Mouse (Mus musculus) heart, embryonic 16.5 days (tissue): ENCODE measurements around the gene Celf1. TPM values are rescaled to one million over a fixed set of nuclear protein-coding genes. Genes with fewer than 3 reads are reported as not detected.

Experiments
- ATAC-seq: fragments of 200-750 bp; cut with Nextera tagmentation; replicated peaks from 2 replicates; pipeline ENCODE4 v1.8.0; 2017; ENCODE audit warnings: moderate number of reproducible peaks; ENCODE audit not compliant: insufficient read depth, low FRiP score; ENCODE audit errors: extremely low read depth
- H3K27ac ChIP-seq: fragments of 300-500 bp; sonication (generic); 2 replicates; pipeline ENCODE4 v1.5.1; 2014; ENCODE audit warnings: mild to moderate bottlenecking, low read length, control low read depth, moderate library complexity
- H3K27me3 ChIP-seq: fragments of 300-500 bp; sonication (generic); 2 replicates; pipeline ENCODE4 v1.6.1; 2014; ENCODE audit warnings: low read length, mixed read lengths; ENCODE audit not compliant: control insufficient read depth, insufficient read depth
- H3K36me3 ChIP-seq: fragments of 300-500 bp; sonication (generic); 2 replicates; pipeline ENCODE4 v1.6.1; 2014; ENCODE audit not compliant: control insufficient read depth, insufficient read depth
- H3K4me1 ChIP-seq: fragments of 300-500 bp; sonication (generic); 2 replicates; pipeline ENCODE4 v1.6.1; 2014; ENCODE audit warnings: low read length, mixed read lengths; ENCODE audit not compliant: control insufficient read depth, insufficient read depth
- H3K4me2 ChIP-seq: fragments of 300-500 bp; sonication (generic); 2 replicates; pipeline ENCODE4 v1.6.1; 2014; ENCODE audit warnings: low read depth, mild to moderate bottlenecking, control low read depth, low read length
- H3K4me3 ChIP-seq: fragments of 300-500 bp; sonication (generic); 2 replicates; pipeline ENCODE4 v1.5.1; 2014; ENCODE audit warnings: mild to moderate bottlenecking, control low read depth, low read length
- H3K9ac ChIP-seq: fragments of 300-500 bp; sonication (generic); 2 replicates; pipeline ENCODE4 v1.6.1; 2014; ENCODE audit warnings: low read length, control low read depth
- H3K9me3 ChIP-seq: fragments of 300-500 bp; sonication (generic); replicated peaks from 2 replicates; pipeline ENCODE4 v1.6.1; 2016; ENCODE audit warnings: low read length; ENCODE audit not compliant: control insufficient read depth
- WGBS: fragments of 180-500 bp; shearing (Covaris S2); extraction: QIAGEN DNeasy Blood & Tissue Kit; methylation state at CpG from one replicate; pipeline ENCODE4 v1.1.7; 2014; 5-methylcytosine and 5-hydroxymethylcytosine counted together
- polyA plus RNA-seq: library from polyadenylated mRNA; unstranded; fragments of >200 nt; fragmentation: Nextera tagmentation; extraction: Ambion mirVana; gene quantifications from 2 replicates; pipeline ENCODE4 v1.2.1, GENCODE M21; 2015

Gene Celf1
- polyA plus RNA-seq, 1 experiment from 2014 or later, result 100 TPM

DNA sequence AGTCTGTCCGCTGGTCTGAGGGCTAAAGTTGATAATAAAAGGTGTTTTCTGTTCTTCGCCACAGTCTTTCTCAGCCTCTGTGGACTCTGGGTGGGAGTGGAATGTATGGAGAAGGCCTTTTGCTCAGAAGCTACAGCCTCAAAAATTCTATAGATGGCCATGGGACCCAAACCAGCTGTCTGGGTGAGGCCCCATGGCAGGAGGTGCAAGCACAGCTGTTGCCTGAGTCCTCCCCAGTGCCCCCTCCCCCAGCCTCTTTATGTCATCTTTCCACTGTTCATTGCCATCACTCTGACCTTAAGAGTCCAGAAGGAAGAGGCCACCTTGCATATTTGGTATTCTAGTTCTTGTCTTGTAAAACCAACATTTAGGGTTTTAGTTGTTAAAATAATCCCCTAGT lies 119.2 kb downstream of the Celf1 start:
- Histone ChIP-seq H3K27ac (no peak overlapping the region), H3K4me3 (no peak overlapping the region), H3K36me3 (peaks cover 59% of the 10 kb centered on the region), H3K4me1 (peaks cover 33% of the 10 kb centered on the region), H3K9me3 (no peaks in the 10 kb centered on the region), H3K27me3 (no peaks in the 10 kb centered on the region), H3K4me2 (no peak overlapping the region), H3K9ac (no peak overlapping the region)
- no peak for ATAC-seq
- WGBS, result 94% methylated on average over 2 of the region's 2 CpGs

DNA sequence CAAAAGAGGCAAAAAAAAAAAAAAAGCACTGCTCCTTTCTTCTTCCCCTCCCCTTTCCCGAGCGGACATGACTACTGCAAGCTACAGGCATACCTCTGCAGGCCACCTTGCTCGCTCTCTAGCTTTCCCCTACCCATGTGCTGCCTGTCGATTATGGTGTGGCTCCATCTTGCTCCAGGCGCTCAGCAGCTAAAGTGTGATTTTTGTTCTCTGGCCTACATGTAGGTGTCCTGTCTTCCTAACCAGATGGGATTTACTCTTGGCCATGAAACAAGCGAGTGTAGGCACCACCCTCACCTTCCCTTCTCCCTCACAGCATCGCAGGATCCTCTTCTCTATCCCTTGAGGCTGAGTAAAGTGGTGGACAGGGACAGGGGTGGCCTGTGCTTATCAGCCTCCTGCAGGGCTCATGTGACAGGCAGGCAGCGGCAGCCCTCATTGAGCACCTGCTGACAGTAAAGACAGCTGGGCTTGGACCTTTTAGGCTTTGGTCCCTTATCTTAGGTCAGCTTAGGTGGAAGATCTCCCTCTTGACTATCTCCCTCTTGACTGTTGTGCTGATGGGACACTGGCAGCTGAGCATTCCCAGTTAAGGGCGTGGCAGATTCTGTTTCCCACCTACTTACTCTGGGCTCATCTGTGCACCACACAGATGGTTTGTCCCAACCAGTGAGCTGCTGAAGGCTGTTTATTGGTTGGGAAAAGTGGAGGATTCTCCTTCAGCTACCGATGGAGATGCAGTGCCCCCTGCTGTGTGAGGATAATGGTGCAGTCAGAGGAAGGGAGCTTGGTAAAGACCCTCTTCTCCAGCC lies 120.6 kb downstream of the Celf1 start:
- H3K36me3 ChIP-seq, result peaks cover 60% of the 10 kb centered on the region
- H3K4me2 ChIP-seq, result no peak overlapping the region
- no peaks in the 10 kb centered on the region for H3K27me3 ChIP-seq
- 0 out of 2 replicates have a peak overlapping the region, but pooled peaks have one; percentile 26 for H3K9ac ChIP-seq
- WGBS, result 53% methylated on average over 10 of the region's 10 CpGs
- no peaks in the 10 kb centered on the region for H3K9me3 ChIP-seq
- H3K4me3 ChIP-seq, result no peak overlapping the region
- peaks cover 27% of the 10 kb centered on the region for H3K4me1 ChIP-seq
- peak; percentile 23; the same call in 1 of the 2 replicates for ATAC-seq
- H3K27ac ChIP-seq, result peak overlapping the region; percentile 84

DNA sequence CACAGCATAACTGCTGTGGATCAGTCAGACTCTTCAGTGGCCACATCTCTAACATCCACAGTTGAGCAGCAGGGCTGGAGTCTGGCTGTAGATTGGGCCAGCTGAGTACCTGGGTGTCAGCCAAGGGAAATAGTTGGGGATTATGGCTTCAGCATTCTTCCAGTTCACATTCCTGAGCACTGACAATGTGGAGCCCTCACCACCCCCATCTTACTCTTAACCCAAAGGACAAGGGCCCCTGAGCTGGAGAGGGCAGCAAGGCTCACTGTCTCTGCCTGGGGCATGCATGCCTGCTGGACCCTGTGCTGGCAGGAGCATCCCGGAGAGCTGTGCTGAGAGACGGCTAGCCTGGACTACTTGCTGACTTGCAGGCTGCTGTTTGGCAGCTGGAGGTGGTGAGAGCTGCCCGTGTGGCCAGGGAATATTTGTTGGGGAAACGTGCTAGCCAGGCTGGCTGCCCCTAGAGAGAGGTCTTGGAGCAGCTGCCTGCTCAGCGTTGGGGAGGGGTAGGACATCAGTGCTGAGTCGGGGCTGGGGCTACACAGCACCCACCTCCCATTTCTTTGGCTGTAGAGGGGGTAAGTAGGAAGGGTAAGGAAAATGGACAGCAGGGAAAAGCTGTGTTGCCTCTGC lies 121.8 kb downstream of the Celf1 start:
- H3K9ac ChIP-seq, result peak overlapping the region; percentile 18
- peak overlapping the region; percentile 84 for H3K27ac ChIP-seq
- peaks cover 48% of the 10 kb centered on the region for H3K36me3 ChIP-seq
- no peaks in the 10 kb centered on the region for H3K9me3 ChIP-seq
- H3K4me2 ChIP-seq, result 0 out of 2 replicates have a peak overlapping the region, but pooled peaks have one; percentile 1
- no peaks in the 10 kb centered on the region for H3K27me3 ChIP-seq
- ATAC-seq, result peak; percentile 66
- 27% methylated on average over 6 of the region's 6 CpGs for WGBS
- H3K4me3 ChIP-seq, result no peak overlapping the region
- H3K4me1 ChIP-seq, result peaks cover 32% of the 10 kb centered on the region

DNA sequence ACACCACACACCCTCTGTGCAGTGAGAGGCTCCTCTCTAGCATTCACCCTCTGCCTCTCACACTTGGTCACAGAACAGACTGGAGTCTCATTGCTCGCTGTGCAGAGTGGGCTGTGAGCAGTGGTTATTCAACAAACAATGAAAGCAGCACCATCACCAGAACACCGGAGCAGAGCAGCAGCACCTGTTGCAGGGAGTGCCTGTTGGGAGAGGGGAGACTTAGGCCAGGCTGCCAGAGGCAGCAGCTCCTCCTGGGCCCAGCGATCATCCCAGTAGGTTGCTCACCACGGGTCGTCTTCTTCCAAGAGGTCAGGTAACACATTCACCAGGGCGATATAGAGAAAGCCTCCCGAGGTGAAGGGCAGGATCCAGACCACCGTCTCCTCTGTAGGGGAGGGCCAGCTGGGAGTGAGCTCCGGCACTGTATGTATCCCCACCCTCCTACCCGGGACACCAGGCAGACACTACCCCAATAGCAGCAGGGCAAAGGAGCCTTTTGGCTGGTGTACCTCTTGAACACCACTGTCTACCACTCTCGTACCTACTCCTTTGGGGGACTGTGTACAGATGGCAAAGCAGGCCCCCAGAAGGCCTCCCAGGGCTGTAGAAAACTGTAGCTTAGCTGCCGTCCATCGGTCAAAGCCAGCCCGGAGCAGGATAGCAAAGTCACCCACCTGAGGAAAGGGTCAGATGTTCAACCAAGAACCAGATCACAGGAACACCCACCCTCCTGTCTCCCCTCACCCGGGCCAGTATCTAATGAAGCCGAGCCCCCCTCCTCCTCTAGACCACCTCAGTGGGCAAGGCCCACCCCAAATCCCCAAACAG lies 122.8 kb downstream of the Celf1 start:
- H3K36me3 ChIP-seq, result peaks cover 40% of the 10 kb centered on the region
- H3K9ac ChIP-seq, result peak overlapping the region; percentile 18
- peak overlapping the region; percentile 84 for H3K27ac ChIP-seq
- peaks cover 37% of the 10 kb centered on the region for H3K4me1 ChIP-seq
- H3K27me3 ChIP-seq, result no peaks in the 10 kb centered on the region
- no peak overlapping the region for H3K4me2 ChIP-seq
- 89% methylated on average over 16 of the region's 16 CpGs for WGBS
- no peak overlapping the region for H3K4me3 ChIP-seq
- ATAC-seq, result no peak
- no peaks in the 10 kb centered on the region for H3K9me3 ChIP-seq

DNA sequence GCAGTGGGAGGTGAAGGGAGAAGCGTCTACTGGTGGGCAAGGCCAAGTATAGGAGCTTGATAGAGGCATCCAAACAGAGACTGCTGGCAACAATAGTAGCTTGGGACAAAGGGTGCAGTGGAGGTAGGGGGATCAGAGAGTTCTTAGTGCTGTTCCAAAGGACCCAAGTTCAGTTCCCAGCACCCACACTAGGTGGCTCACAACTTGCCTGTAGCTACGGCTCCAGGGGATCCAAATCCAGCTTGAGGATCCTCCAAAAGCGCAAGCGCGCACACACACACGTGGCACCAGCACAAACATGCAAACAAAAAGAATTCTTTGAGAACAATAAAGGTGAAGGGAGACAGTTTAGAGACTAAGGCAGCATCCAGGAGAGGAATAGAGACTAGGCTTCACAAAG lies 124.0 kb downstream of the Celf1 start:
- Histone ChIP-seq H3K27ac (no peak overlapping the region), H3K9me3 (no peaks in the 10 kb centered on the region), H3K36me3 (peaks cover 30% of the 10 kb centered on the region), H3K4me2 (no peak overlapping the region), H3K4me3 (no peak overlapping the region), H3K4me1 (peaks cover 47% of the 10 kb centered on the region), H3K27me3 (no peaks in the 10 kb centered on the region), H3K9ac (no peak overlapping the region)
- WGBS, result 87% methylated on average over 6 of the region's 6 CpGs
- no peak for ATAC-seq

DNA sequence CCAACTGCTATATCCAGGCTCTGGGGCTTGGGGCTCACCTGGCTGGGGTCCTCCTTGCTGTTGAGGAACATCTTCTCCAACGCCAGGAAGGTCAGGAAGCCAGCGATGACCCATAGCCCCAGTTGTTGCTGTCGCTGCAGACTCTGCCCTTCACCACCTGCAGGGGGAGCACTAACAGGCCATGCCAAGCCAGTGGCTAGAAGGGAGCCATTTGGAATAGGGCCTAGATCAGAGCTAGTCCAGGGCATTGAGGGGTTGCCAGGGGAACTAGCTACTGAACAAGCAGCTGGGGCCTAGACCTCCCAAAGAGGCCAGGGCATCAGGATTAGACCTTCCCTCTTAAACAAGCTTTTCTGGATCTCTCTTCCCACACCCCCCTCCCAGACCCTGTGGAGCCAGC lies 125.4 kb downstream of the Celf1 start:
- no peak for ATAC-seq
- H3K4me1 ChIP-seq, result peaks cover 45% of the 10 kb centered on the region
- no peaks in the 10 kb centered on the region for H3K9me3 ChIP-seq
- 50% methylated on average over 3 of the region's 3 CpGs for WGBS
- no peak overlapping the region for H3K4me3 ChIP-seq
- no peaks in the 10 kb centered on the region for H3K27me3 ChIP-seq
- H3K27ac ChIP-seq, result peak overlapping the region; percentile 57
- peaks cover 24% of the 10 kb centered on the region for H3K36me3 ChIP-seq
- H3K4me2 ChIP-seq, result no peak overlapping the region
- no peak overlapping the region for H3K9ac ChIP-seq

DNA sequence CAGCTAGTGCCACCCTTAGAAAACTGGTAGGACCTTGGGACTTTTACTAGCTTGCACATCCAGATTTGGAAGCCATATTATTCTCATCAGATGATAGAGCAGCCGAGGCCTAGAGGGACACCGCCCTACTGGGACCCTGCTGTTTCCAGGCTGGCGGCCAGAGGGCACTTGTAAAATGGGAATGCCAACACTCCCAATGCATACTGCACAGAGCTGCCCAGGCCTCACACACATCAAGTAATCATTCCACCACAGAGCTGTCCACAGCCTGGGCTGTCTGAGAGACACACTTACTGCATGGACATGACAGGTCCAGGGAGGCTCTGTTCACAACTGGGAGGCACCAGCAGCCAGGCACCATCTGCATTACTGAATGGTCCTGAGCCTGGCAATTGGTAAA lies 126.3 kb downstream of the Celf1 start:
- no peaks in the 10 kb centered on the region for H3K9me3 ChIP-seq
- H3K4me3 ChIP-seq, result no peak overlapping the region
- peaks cover 43% of the 10 kb centered on the region for H3K4me1 ChIP-seq
- ATAC-seq, result peak; percentile 19; the same call in 1 of the 2 replicates
- peaks cover 24% of the 10 kb centered on the region for H3K36me3 ChIP-seq
- no peak overlapping the region for H3K4me2 ChIP-seq
- 48% methylated on average over 3 of the region's 3 CpGs for WGBS
- peak overlapping the region; percentile 67 for H3K27ac ChIP-seq
- H3K27me3 ChIP-seq, result no peaks in the 10 kb centered on the region
- H3K9ac ChIP-seq, result no peak overlapping the region

DNA sequence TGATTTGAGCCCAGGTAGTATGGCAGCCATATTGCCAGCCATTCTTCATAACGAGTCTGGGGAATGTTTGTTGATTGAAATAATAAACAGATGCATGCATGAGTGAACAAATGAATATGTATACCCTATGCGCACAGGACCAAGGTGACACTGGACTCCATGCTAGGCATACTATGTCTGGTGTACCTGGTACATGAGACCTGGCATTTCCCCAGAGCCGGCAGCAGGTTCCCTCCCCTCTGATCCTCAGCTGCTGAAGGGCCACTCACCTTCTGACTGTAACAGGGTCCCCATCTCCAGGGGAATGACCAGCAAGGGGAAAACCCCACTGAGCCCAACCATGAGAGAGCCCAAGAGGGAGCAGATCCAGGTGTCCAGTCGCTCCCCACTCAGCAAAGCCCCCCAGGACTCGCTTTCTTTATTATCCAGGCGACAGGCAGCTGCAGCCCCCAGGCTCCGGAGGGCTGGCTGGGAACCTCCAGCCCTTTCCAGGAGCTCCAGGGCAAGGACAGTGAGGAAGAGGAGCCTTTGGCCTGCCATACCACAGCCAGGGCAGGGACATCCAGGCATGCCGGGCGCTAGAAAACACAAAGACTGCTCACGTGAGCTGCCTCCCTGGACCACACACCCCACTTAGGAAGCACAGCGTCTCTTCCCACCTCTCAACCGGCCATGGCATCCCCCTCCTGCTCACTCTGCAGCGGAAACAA lies 128.1 kb downstream of the Celf1 start:
- H3K4me2 ChIP-seq, result peak overlapping the region; percentile 85
- WGBS, result 59% methylated on average over 13 of the region's 13 CpGs
- H3K27ac ChIP-seq, result peak overlapping the region; percentile 92

More for the DNA sequence above, 128.1 kb downstream of the Celf1 start:
- H3K27me3 ChIP-seq, result no peaks in the 10 kb centered on the region
- H3K9me3 ChIP-seq, result no peaks in the 10 kb centered on the region
- peaks cover 14% of the 10 kb centered on the region for H3K36me3 ChIP-seq
- H3K4me1 ChIP-seq, result peaks cover 29% of the 10 kb centered on the region
- ATAC-seq, result no peak
- peak overlapping the region; percentile 69 for H3K4me3 ChIP-seq
- peak overlapping the region; percentile 84 for H3K9ac ChIP-seq
